Mouse (Mus musculus) embryonic facial prominence, embryonic 10.5 days (tissue): Measurements from ENCODE around the gene Rere. TPM values are rescaled to one million over a fixed set of nuclear protein-coding genes. Genes with fewer than 3 reads are reported as not detected.

Experiments used
- DNase-seq: peaks from one replicate; pipeline ENCODE4 v3.0.0-alpha.2; 2017; ENCODE audit warnings: low spot score
- H3K27ac ChIP-seq: fragments of 300-500 bp; sonication (generic); replicated peaks from 2 replicates; pipeline ENCODE4 v1.5.1; 2016; ENCODE audit warnings: mild to moderate bottlenecking
- H3K27me3 ChIP-seq: fragments of 300-500 bp; sonication (generic); replicated peaks from 2 replicates; pipeline ENCODE4 v1.6.1; 2016; ENCODE audit warnings: low read depth, mild to moderate bottlenecking; ENCODE audit not compliant: poor library complexity, severe bottlenecking
- H3K36me3 ChIP-seq: fragments of 300-500 bp; sonication (generic); replicated peaks from 2 replicates; pipeline ENCODE4 v1.6.1; 2016; ENCODE audit warnings: mild to moderate bottlenecking, moderate library complexity
- H3K4me1 ChIP-seq: fragments of 300-500 bp; sonication (generic); 2 replicates; pipeline ENCODE4 v1.6.1; 2016
- H3K4me3 ChIP-seq: fragments of 300-500 bp; sonication (generic); 2 replicates; pipeline ENCODE4 v1.5.1; 2016; ENCODE audit warnings: mild to moderate bottlenecking, moderate library complexity
- H3K9me3 ChIP-seq: fragments of 300-500 bp; sonication (generic); 2 replicates; pipeline ENCODE4 v1.6.1; 2016; ENCODE audit warnings: mild to moderate bottlenecking
- WGBS: fragments of 180-500 bp; shearing (Covaris S2); methylation state at CpG from one replicate; pipeline ENCODE4 v1.1.7; 2016; 5-methylcytosine and 5-hydroxymethylcytosine counted together
- polyA plus RNA-seq: library from polyadenylated mRNA; unstranded; fragments of >200 nt; fragmentation: Nextera tagmentation; extraction: Ambion mirVana; gene quantifications from 2 replicates; pipeline ENCODE4 v1.2.1, GENCODE M21; 2016

Gene Rere
- polyA plus RNA-seq, 1 experiment from 2014 or later, result 26.1 TPM

- whole genome bisulfite sequencing, result 70% methylated on average over 7 of the region's 7 CpGs
Observed at GRCm38 (mm10) chr4:150572104-150572691, 290.8 kb downstream of the Rere start.

GRCm38 (mm10) chr4:150572938-150573337 is 291.5 kb downstream of the Rere start:
- Histone ChIP-seq H3K9me3 (no peaks in the 10 kb centered on the region), H3K27ac (no peak overlapping the region), H3K4me3 (no peak overlapping the region), H3K36me3 (peaks cover 49% of the 10 kb centered on the region), H3K4me1 (peaks cover 41% of the 10 kb centered on the region), H3K27me3 (no peaks in the 10 kb centered on the region)
- WGBS, result 95% methylated on average over 4 of the region's 4 CpGs
- no peak for DNase-seq

More at GRCm38 (mm10) chr4:150572104-150572691, 290.8 kb downstream of the Rere start:
- peaks cover 42% of the 10 kb centered on the region for H3K4me1 ChIP-seq
- peaks cover 47% of the 10 kb centered on the region for H3K36me3 ChIP-seq
- H3K27me3 ChIP-seq, result no peaks in the 10 kb centered on the region
- no peaks in the 10 kb centered on the region for H3K9me3 ChIP-seq
- H3K4me3 ChIP-seq, result no peak overlapping the region; the same call in 1 of the 2 replicates
- no peak for DNase-seq
- no peak overlapping the region for H3K27ac ChIP-seq

- DNase-seq, result no peak
- Histone ChIP-seq H3K27me3 (no peaks in the 10 kb centered on the region), H3K27ac (no peak overlapping the region), H3K4me3 (no peak overlapping the region), H3K4me1 (peaks cover 16% of the 10 kb centered on the region), H3K36me3 (peaks cover 60% of the 10 kb centered on the region), H3K9me3 (no peaks in the 10 kb centered on the region)
- 87% methylated on average over 3 of the region's 3 CpGs for WGBS
Observed at GRCm38 (mm10) chr4:150575363-150576092, 294.1 kb downstream of the Rere start.

- no peaks in the 10 kb centered on the region for H3K9me3 ChIP-seq
- 94% methylated on average over 3 of the region's 3 CpGs for WGBS
- H3K27me3 ChIP-seq, result no peaks in the 10 kb centered on the region
- no peak overlapping the region for H3K4me3 ChIP-seq
- peaks cover 68% of the 10 kb centered on the region for H3K36me3 ChIP-seq
- H3K4me1 ChIP-seq, result peaks cover 8% of the 10 kb centered on the region
- no peak for DNase-seq
- H3K27ac ChIP-seq, result no peak overlapping the region
Observed at GRCm38 (mm10) chr4:150576339-150576738, 294.9 kb downstream of the Rere start.

GRCm38 (mm10) chr4:150578021-150578420 is 296.6 kb downstream of the Rere start:
- H3K27ac ChIP-seq, result no peak overlapping the region
- no peaks in the 10 kb centered on the region for H3K9me3 ChIP-seq
- H3K4me3 ChIP-seq, result no peak overlapping the region
- H3K36me3 ChIP-seq, result peaks cover 54% of the 10 kb centered on the region
- H3K4me1 ChIP-seq, result peaks cover 14% of the 10 kb centered on the region
- no peaks in the 10 kb centered on the region for H3K27me3 ChIP-seq
- DNase-seq, result no peak
- 94% methylated on average over 3 of the region's 3 CpGs for WGBS

GRCm38 (mm10) chr4:150581931-150582723 is 300.7 kb downstream of the Rere start:
- Histone ChIP-seq H3K4me1 (peaks cover 37% of the 10 kb centered on the region), H3K4me3 (no peak overlapping the region), H3K36me3 (peaks cover 25% of the 10 kb centered on the region), H3K9me3 (no peaks in the 10 kb centered on the region), H3K27ac (no peak overlapping the region), H3K27me3 (no peaks in the 10 kb centered on the region)
- DNase-seq, result no peak
- 82% methylated on average over 10 of the region's 10 CpGs for WGBS

GRCm38 (mm10) chr4:150582966-150583776 is 301.7 kb downstream of the Rere start:
- 63% methylated on average over 13 of the region's 13 CpGs for WGBS

GRCm38 (mm10) chr4:150583777-150584135 is 302.3 kb downstream of the Rere start:
- H3K4me3 ChIP-seq, result no peak overlapping the region
- DNase-seq, result no peak
- WGBS, result 73% methylated on average over 3 of the region's 3 CpGs
- no peaks in the 10 kb centered on the region for H3K9me3 ChIP-seq
- peaks cover 44% of the 10 kb centered on the region for H3K4me1 ChIP-seq
- H3K27ac ChIP-seq, result peak overlapping the region; percentile 61
- no peaks in the 10 kb centered on the region for H3K27me3 ChIP-seq
- peaks cover 18% of the 10 kb centered on the region for H3K36me3 ChIP-seq

More at GRCm38 (mm10) chr4:150582966-150583776, 301.7 kb downstream of the Rere start:
- Histone ChIP-seq H3K27me3 (no peaks in the 10 kb centered on the region), H3K9me3 (no peaks in the 10 kb centered on the region), H3K27ac (peak overlapping the region; percentile 61), H3K4me3 (no peak overlapping the region), H3K36me3 (peaks cover 20% of the 10 kb centered on the region), H3K4me1 (peaks cover 44% of the 10 kb centered on the region)
- DNase-seq, result no peak

- Histone ChIP-seq H3K27me3 (no peaks in the 10 kb centered on the region), H3K4me1 (peaks cover 62% of the 10 kb centered on the region), H3K4me3 (no peak overlapping the region), H3K9me3 (no peaks in the 10 kb centered on the region), H3K36me3 (peaks cover 9% of the 10 kb centered on the region), H3K27ac (no peak overlapping the region)
- 90% methylated on average over 2 of the region's 2 CpGs for WGBS
- no peak for DNase-seq
Observed at GRCm38 (mm10) chr4:150585800-150586199, 304.4 kb downstream of the Rere start.

- Histone ChIP-seq H3K4me1 (peaks cover 66% of the 10 kb centered on the region), H3K4me3 (no peak overlapping the region), H3K27me3 (no peaks in the 10 kb centered on the region), H3K36me3 (peaks cover 4% of the 10 kb centered on the region; the same call in 1 of the 2 replicates), H3K27ac (no peak overlapping the region), H3K9me3 (no peaks in the 10 kb centered on the region)
- WGBS, result 91% methylated on average over 5 of the region's 5 CpGs
- no peak for DNase-seq
Observed at GRCm38 (mm10) chr4:150586275-150586674, 304.8 kb downstream of the Rere start.

- peaks cover 73% of the 10 kb centered on the region for H3K4me1 ChIP-seq
- peaks cover 4% of the 10 kb centered on the region; the same call in 1 of the 2 replicates for H3K36me3 ChIP-seq
- H3K4me3 ChIP-seq, result no peak overlapping the region
- no peak for DNase-seq
- 86% methylated on average over 8 of the region's 8 CpGs for WGBS
- H3K27me3 ChIP-seq, result no peaks in the 10 kb centered on the region
- no peak overlapping the region for H3K27ac ChIP-seq
- H3K9me3 ChIP-seq, result no peaks in the 10 kb centered on the region
Observed at GRCm38 (mm10) chr4:150587597-150588299, 306.3 kb downstream of the Rere start.
